Mouse (Mus musculus) G1E (cell line): ENCODE data around the gene Chmp4b.

Experiments
- CTCF ChIP-seq: IDR thresholded peaks from 2 replicates; pipeline ENCODE4 v1.5.1; 2012; ENCODE audit warnings: low read depth, low read length, inconsistent platforms, mixed read lengths
- GATA1 ChIP-seq: IDR thresholded peaks from 2 replicates; pipeline ENCODE4 v1.6.1; 2012; ENCODE audit warnings: borderline replicate concordance, low read length, inconsistent platforms, mixed read lengths

- TF ChIP-seq CTCF: no peak
- TF ChIP-seq GATA1: no peak
These were observed 41.9 kb downstream of the Chmp4b start for GRCm38 (mm10) chr2:154693186-154693940.
